Mouse (Mus musculus) hindbrain, embryonic 14.5 days (tissue): ENCODE measurements at regions not wholly inside any gene's neighbourhood (a gene's known extent, or its start where the extent isn't known, plus 50 kb on each side); places are given as distances from the start of the nearest gene placed in this dataset.

Experiments used
- ATAC-seq: fragments of 200-750 bp; cut with Nextera tagmentation; 2 replicates; pipeline ENCODE4 v1.8.0; 2017; ENCODE audit warnings: moderate number of reproducible peaks, mild to moderate bottlenecking, moderate TSS enrichment, moderate library complexity; ENCODE audit not compliant: low FRiP score
- DNase-seq: peaks from one replicate; pipeline ENCODE4 v3.0.0-alpha.2; 2015; ENCODE audit warnings: low spot score
- H3K27ac ChIP-seq: fragments of 300-500 bp; sonication (generic); 2 replicates; pipeline ENCODE4 v1.5.1; 2014; ENCODE audit warnings: mild to moderate bottlenecking, moderate library complexity
- H3K27me3 ChIP-seq: fragments of 300-500 bp; sonication (generic); 2 replicates; pipeline ENCODE4 v1.6.1; 2014; ENCODE audit warnings: mild to moderate bottlenecking, low read length, mixed read lengths; ENCODE audit not compliant: control insufficient read depth, insufficient read depth
- H3K36me3 ChIP-seq: fragments of 300-500 bp; sonication (generic); replicated peaks from 2 replicates; pipeline ENCODE4 v1.6.1; 2014; ENCODE audit not compliant: control insufficient read depth, insufficient read depth
- H3K4me1 ChIP-seq: fragments of 300-500 bp; sonication (generic); replicated peaks from 2 replicates; pipeline ENCODE4 v1.6.1; 2014; ENCODE audit warnings: antibody characterized with exemption, low read length, mixed read lengths; ENCODE audit not compliant: control insufficient read depth, insufficient read depth
- H3K4me2 ChIP-seq: fragments of 300-500 bp; sonication (generic); replicated peaks from 2 replicates; pipeline ENCODE4 v1.6.1; 2014; ENCODE audit warnings: mild to moderate bottlenecking, moderate library complexity
- H3K4me3 ChIP-seq: fragments of 300-500 bp; sonication (generic); replicated peaks from 2 replicates; pipeline ENCODE4 v1.5.1; 2014; ENCODE audit warnings: mild to moderate bottlenecking, low read length
- H3K9ac ChIP-seq: fragments of 300-500 bp; sonication (generic); 2 replicates; pipeline ENCODE4 v1.6.1; 2014
- H3K9me3 ChIP-seq: fragments of 300-500 bp; sonication (generic); 2 replicates; pipeline ENCODE4 v1.6.1; 2016; ENCODE audit warnings: low read length; ENCODE audit not compliant: control insufficient read depth
- WGBS: fragments of 180-500 bp; shearing (Covaris S2); extraction: QIAGEN DNeasy Blood & Tissue Kit; methylation state at CpG from one replicate; pipeline ENCODE4 v1.1.7; 2014; 5-methylcytosine and 5-hydroxymethylcytosine counted together

DNA sequence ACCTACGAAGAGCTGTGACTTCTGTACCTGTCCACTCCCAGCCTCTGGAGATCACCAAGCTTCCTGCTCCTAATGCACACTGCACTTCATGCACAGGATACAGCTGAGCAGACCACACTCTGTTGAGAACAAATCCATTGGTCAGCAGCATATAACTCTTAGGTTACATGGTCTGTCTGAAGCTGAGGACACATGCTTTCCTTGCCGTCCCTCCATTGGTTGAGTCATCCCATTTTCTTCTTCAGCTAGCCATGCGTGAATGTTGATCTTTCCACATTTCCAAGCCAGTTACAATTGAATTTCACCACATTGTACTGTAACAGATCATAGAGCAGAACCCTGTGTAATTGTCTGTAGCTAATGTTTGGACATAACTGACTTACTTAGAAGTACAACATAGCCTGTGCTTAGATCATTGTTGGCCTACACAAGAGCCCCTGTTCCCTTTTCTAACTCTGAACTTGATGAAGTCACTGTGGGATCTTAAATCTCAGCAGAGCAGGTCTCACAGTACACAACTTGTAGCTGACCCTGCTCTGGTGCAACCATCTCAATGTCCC lies 593.3 kb upstream of the Intu start:
- Histone ChIP-seq H3K36me3 (no peaks in the 10 kb centered on the region), H3K27ac (no peak overlapping the region), H3K9ac (no peak overlapping the region), H3K9me3 (no peaks in the 10 kb centered on the region), H3K4me1 (no peaks in the 10 kb centered on the region), H3K27me3 (no peaks in the 10 kb centered on the region), H3K4me2 (no peak overlapping the region), H3K4me3 (no peak overlapping the region)
- 91% methylated on average over 3 of the region's 3 CpGs for WGBS
- ATAC-seq (no peak), DNase-seq (no peak)

DNA sequence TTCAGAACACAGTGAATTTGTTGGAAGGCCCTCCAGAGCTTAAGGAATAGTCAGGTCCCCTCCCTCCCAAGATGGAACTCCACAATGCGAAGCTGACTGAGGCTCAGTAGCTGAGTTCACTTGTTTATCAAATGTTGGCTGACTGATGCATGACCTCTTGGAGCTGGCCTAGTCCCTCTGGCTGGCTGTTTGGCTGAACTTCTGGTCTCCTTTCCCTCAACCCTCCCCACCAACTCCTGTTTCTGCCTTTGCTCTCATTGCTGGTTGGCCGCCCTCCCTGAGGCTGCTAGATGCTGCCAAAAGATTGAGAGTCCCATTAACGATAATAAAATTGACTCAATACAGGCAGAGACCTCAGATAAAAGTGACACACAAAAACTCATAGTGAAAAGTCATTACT lies 586.5 kb upstream of the Intu start:
- 88% methylated on average over 3 of the region's 3 CpGs for WGBS

DNA sequence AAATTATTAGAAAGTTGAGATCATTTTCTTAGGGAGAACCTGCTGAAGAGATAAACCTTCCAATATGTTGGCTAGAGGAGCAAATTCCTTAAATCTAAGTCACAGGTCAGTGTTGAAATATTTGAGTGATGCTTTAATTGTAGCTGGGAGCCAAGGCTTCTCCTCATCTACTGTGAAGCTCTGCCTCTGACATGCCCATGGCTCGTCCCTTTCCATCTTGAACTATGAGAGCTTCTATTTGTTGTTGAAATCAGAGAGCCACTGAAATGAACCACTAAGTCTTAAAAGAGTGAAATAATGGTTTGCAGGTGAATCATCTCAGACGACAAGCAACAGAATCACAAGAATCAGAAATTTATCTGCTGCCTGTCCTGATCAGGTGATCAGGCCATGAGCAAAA lies 579.0 kb upstream of the Intu start:
- WGBS = 85% methylated on average over 2 of the region's 2 CpGs
- Histone ChIP-seq H3K9ac (no peak overlapping the region), H3K36me3 (no peaks in the 10 kb centered on the region), H3K27ac (no peak overlapping the region), H3K9me3 (no peaks in the 10 kb centered on the region), H3K4me1 (no peaks in the 10 kb centered on the region), H3K4me3 (no peak overlapping the region), H3K27me3 (no peaks in the 10 kb centered on the region), H3K4me2 (no peak overlapping the region)
- no peak for ATAC-seq
- DNase-seq = no peak

More for the DNA sequence above, 586.5 kb upstream of the Intu start:
- Histone ChIP-seq H3K4me1 (no peaks in the 10 kb centered on the region), H3K9ac (no peak overlapping the region), H3K4me2 (no peak overlapping the region), H3K36me3 (no peaks in the 10 kb centered on the region), H3K4me3 (no peak overlapping the region), H3K27me3 (no peaks in the 10 kb centered on the region), H3K9me3 (no peaks in the 10 kb centered on the region), H3K27ac (no peak overlapping the region)
- ATAC-seq (no peak), DNase-seq (no peak)

DNA sequence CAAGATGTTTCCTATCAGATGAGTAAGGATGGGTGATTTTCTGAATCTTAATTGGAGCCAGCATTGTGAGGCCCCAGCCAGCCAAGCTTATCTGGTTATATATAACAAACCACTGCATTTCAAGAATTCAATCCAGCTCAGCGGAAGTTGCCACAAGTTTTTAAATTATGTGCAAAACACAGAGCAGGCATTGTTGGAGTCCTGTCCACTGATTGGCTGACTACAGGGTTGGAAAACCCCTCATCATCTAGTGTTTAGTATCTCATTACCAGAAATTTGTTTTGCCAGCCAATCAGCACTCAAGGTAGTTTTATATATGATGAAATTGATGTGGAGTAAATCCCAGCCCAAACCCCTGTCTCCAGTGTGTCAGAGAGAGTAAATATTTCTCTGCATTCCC lies 578.5 kb upstream of the Intu start:
- Histone ChIP-seq H3K4me1 (no peaks in the 10 kb centered on the region), H3K4me2 (no peak overlapping the region), H3K9ac (no peak overlapping the region), H3K36me3 (no peaks in the 10 kb centered on the region), H3K27ac (no peak overlapping the region), H3K9me3 (no peaks in the 10 kb centered on the region), H3K4me3 (no peak overlapping the region), H3K27me3 (no peaks in the 10 kb centered on the region)
- DNase-seq = no peak
- ATAC-seq = no peak
- 92% methylated on average over 1 of the region's 1 CpGs for WGBS

DNA sequence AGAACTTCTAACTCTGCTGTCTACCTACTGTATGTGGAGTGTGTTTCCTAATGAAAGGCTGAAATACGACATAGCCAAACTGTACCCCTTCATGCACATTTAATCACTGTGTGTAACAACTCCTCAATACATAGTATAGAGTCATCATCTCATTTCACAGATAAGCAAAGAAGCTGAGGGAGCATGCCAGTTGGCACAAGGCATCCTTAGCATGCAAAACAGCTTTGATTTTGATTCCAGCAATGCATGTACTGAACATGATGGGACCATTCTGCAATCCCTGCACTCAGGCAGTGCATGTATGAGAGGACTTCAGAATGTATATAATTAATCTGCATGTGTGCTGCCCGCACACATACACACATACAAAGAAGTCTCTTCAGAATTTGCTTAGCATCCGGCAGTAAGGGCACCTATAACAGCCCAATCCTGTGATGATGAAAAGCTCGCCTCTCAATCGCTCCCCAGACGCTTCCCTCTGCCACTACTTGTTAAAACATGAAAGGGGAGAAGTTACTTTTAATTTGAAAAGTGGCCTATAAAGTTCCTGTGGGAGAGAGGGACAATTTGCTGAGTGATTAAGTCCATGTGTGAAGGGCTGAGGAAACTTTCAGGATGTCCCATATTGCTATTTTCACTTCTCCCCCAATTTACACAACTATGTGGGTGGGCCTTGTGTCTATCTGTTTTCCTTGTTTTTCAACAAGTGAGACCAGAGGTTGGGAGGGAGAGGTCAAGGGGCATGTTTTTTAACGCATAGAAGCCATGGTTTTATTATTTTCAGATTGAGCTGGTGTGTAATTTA lies 569.0 kb upstream of the Intu start:
- Histone ChIP-seq H3K9ac (no peak overlapping the region), H3K4me2 (no peak overlapping the region), H3K4me3 (no peak overlapping the region), H3K4me1 (no peaks in the 10 kb centered on the region), H3K27ac (no peak overlapping the region), H3K36me3 (no peaks in the 10 kb centered on the region), H3K9me3 (no peaks in the 10 kb centered on the region), H3K27me3 (no peaks in the 10 kb centered on the region)
- WGBS = 69% methylated on average over 7 of the region's 7 CpGs
- ATAC-seq (no peak), DNase-seq (no peak)

DNA sequence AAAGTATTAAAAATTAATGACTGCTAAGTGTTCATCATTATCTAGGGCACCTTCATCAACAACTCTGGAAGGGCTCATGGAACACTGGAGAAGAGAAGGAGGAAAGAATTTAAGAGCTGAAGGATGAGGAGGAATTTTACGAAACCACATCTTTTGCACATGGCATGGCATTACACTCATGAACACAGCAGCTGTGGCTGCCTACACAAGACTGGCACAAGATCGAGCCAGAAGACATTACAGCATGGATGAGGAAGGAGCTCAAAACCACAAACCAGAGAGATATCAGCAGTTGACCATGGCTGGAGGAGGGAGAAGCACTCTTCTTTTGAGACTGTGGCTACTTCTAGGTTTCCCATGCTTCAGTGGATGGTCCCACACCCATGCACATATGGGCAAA lies 565.7 kb upstream of the Intu start:
- Histone ChIP-seq H3K9me3 (no peaks in the 10 kb centered on the region), H3K9ac (no peak overlapping the region), H3K36me3 (no peaks in the 10 kb centered on the region), H3K4me1 (no peaks in the 10 kb centered on the region), H3K4me3 (no peak overlapping the region), H3K27me3 (no peaks in the 10 kb centered on the region), H3K4me2 (no peak overlapping the region), H3K27ac (no peak overlapping the region)
- 95% methylated on average over 2 of the region's 2 CpGs for WGBS
- ATAC-seq = no peak
- no peak for DNase-seq

DNA sequence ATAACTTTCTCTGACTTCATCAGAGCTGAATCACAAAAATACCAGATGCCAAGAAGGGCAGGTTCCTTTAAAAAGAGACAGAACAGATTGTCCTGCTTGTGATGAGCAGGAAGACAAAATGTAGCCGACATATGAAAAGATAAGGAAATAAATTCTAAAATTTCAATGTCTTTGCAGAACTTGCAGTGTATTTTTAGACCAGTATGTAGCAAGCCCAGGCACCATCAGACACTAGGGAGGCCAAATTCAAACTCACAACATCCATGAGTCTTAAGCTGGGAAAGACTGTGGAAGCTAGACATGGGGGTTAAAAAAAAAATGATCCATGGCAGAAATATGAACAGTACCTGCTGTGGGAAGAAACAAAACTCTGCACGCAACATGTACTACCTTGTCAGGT lies 564.7 kb upstream of the Intu start:
- Histone ChIP-seq H3K4me2 (no peak overlapping the region), H3K27ac (no peak overlapping the region), H3K9ac (no peak overlapping the region), H3K9me3 (no peaks in the 10 kb centered on the region), H3K36me3 (no peaks in the 10 kb centered on the region), H3K27me3 (no peaks in the 10 kb centered on the region), H3K4me1 (no peaks in the 10 kb centered on the region), H3K4me3 (no peak overlapping the region)
- no peak for DNase-seq
- ATAC-seq = no peak
- WGBS = 95% methylated on average over 2 of the region's 2 CpGs

DNA sequence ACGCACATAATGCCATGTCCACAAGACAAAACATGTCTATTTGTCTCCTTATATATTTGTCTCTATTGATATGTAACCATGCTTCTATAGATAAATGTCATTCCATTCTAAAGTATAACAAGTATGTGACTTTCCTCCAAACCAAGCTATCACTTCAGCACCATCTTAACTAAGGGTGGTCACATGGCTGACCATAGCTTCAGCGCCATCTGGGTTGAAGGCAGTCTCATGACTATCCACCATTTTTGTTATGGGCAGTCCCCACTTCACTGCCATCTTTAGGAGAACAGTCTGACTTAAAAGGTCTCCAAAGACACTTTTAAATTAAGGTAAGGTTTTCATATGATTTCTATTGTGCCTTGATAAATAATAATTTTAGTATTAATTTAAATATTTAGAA lies 554.1 kb upstream of the Intu start:
- WGBS = 97% methylated on average over 2 of the region's 2 CpGs
- DNase-seq = no peak
- ATAC-seq = no peak
- Histone ChIP-seq H3K36me3 (no peaks in the 10 kb centered on the region), H3K9me3 (0 out of 2 replicates have a peak, but pooled peaks cover 8% of the 10 kb centered on the region), H3K27me3 (no peaks in the 10 kb centered on the region), H3K27ac (no peak overlapping the region), H3K4me2 (no peak overlapping the region), H3K4me1 (no peaks in the 10 kb centered on the region), H3K9ac (no peak overlapping the region), H3K4me3 (no peak overlapping the region)

DNA sequence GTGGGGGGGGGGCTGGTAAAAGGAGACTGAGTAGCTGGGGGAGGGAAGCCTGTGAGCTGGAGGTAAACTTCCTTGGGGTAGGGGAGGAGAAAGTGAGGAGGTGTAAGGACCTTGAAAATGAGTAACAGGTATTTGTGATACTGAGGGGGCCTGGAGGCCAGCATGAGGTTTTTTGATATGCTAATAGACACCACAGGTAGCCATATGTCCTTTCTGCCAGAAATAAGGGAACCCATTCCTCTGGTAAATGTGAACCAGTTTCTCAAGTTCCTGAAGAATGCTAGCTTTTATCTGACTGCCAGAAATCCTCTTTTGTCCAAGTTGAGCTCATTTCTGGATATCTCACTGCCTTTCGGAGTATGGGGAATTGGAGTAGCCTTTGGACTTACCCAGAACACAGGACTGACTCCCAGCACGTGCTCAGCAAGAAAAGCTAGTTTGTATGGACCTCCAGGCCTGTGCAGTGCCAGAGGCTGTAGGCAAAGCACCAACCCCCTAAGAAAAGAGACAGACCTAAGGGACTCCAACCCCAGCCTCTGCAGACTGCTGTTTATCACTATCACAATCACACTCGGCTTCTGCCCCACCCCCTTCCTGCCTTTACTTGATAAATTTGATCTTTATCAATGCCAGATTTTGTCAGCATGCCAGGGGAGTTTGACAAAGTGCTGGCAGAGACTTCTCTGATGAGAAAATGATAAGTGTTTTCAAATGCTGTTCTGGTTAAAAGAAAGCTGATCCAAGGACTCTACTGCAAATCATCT lies 552.0 kb upstream of the Intu start:
- Histone ChIP-seq H3K27me3 (no peaks in the 10 kb centered on the region), H3K4me3 (no peak overlapping the region), H3K9me3 (no peaks in the 10 kb centered on the region), H3K4me1 (no peaks in the 10 kb centered on the region), H3K36me3 (no peaks in the 10 kb centered on the region), H3K27ac (no peak overlapping the region), H3K9ac (no peak overlapping the region), H3K4me2 (no peak overlapping the region)
- DNase-seq (no peak), ATAC-seq (no peak)
- 24% methylated on average over 3 of the region's 3 CpGs for whole genome bisulfite sequencing
